Mouse (Mus musculus) frontal cortex, postnatal 36 days (tissue): ENCODE results near the gene Tmem205.

Experiments
- DNase-seq, 2 experiments: peaks; one replicate each; pipeline ENCODE4 v3.0.0; 2022; ENCODE audit warnings: low spot score in 2 of 2

Tmem205 gene

DNA sequence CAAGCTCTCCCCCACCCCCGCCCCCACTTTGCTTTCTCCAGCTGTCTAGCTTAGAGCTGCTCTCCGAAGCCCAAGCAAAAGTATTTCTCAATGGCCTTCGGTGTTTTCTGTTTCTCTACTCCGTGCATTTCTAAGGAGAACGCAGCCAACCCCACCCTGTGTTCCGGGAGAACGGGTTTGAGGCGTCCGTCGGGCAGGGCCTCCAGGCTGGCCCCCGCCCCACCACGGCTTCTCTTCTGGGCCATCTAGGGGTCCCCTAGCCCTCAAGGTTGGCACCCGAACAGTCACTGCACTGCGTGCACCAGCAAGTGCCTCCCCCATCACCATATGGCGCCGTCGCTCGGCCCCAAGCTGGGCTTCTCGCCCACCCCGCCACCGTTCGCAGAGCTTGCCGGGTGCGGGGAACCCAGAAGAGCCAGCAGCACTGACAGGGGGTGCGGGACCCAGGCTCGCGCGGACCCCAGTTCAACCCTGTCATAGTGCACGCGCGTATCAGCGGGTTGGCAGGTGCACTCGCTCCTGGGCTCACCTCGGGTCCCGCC is 9.8 kb downstream of the Tmem205 start:
- DNase-seq = peak; percentile 84 to 86

DNA sequence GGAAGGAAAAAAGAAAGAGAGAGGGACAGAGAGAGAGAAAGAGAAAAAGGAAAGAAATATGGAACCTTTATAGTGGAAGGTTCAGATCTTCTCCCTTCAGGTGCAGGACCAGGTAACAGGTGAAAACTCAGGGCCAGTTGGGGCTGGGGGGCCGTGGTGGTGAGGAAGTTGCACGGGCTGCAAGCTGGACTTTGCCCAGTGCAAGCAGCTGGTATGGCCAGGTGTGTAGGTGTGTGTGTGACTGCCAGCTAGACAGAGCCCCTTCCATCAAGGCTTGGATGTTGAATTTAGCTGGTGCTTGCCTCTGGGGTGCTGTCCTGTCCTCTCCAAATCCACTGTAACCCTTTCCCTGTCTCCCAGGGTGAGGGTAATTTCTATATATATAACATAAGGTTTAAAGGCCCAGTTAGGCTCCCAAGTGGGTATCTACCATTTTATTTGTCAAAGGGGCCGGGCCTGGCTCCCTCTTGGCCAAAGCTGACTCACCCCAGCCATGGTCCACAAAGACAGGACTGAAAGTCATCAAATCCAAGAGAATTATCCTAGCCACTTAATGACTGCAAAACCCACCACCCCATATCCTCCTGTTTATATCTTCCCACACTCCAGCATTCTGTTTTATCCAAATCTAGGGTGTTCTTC is 10.4 kb downstream of the Tmem205 start:
- peak in 1 of 2 experiments; percentile 38 for DNase-seq

DNA sequence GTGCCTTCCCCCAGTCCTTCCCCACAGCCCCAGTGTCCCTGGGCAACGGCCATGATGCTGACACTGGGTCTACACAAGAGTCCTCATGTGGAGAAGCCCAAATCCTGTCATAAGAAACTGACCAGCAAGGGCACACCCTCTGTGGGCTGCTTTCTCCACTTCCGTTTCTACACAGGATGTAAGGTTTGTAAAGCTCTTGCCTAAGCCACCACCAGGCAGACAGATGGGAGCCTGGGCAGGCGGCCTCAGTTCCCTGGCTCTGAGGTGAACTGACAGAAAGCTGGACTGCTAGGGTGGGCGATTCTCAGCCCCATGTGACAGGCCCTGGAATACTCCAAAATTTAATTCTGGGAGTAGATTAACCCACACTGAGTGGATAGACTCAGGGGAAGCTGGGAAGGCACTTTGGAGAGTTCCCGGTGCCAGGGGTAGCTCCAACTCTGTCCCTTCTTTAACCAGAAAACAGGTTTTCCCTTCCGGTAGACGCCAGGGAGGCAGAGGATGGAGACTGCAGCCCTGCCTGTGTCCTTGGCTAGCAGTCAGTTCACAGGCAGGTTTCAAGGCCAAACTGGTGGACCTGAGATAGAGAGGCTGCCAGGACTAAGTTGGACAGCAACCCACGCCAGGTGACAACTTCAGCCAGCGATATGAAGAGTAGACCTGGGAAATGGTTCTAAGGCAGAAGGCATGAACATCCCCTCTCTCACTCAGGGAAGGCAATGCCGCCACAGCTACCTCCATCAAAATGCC is 17.7 kb downstream of the Tmem205 start:
- DNase-seq = no peak

DNA sequence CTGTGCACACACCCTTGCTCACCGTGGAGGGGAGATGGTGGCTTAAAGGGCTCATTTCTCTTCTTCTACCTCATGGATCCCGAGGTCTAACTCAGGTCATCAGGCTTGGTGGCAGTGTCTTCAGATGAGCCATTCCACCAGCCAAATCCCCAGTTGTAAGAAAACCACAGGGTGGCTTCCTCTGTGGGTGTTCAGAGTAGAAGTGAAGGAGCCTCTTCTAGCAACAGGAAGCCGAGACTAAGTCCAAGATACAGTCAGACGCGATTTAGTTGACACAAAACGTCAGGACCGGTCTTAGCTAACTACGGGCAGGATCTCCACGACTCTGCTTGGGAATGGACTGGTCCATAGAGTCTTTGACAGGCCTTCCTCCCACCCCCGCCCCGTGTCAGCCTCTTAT is 19.1 kb downstream of the Tmem205 start:
- DNase-seq = no peak

DNA sequence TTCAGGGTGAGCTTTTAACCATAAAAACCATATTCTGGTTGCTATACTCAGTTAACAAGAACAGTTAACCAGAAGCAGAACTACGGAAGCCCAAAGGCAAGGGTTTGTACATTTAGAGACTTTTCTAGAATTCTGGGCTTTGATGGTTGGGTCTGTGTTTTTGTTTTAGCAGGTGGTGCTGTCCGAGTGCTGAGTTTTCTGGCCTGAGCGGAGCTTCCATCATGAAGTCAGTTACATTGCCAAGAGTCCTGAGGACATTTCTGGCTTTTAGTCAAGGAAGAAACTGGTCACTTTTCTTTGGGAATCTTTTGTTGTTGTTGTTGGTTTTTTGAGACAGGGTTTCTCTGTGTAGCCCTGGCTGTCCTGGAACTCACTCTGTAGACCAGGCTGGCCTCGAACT is 23.3 kb downstream of the Tmem205 start:
- no peak for DNase-seq

DNA sequence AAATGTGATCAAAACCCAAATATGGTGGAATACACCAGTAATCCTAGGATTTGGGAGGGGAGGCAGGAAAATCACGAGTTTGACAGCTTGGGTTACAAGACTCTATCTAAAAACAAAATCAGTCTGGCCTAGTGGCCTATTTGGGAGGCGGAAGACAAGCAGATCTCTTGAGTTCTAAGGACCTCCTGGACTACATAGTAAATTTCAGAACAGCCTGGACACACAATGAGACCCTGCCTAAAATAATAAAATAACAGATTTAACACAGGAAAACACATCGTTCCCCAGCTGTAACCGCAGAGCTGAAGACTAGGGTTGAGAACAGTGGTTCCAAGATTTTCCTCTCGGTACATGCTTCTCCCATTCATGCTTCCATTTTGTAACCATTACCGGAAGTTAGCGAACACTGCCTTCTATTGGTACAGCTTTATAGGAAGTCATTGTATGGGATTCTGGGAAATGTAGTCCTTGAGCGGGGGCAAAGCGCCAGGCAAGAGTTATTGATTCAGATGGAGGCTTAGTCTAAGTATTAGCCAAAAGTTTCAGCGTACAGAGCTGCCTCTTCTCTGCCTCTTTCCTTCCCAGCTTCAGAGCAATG is 26.0 kb downstream of the Tmem205 start:
- DNase-seq = peak; percentile 58 to 82

DNA sequence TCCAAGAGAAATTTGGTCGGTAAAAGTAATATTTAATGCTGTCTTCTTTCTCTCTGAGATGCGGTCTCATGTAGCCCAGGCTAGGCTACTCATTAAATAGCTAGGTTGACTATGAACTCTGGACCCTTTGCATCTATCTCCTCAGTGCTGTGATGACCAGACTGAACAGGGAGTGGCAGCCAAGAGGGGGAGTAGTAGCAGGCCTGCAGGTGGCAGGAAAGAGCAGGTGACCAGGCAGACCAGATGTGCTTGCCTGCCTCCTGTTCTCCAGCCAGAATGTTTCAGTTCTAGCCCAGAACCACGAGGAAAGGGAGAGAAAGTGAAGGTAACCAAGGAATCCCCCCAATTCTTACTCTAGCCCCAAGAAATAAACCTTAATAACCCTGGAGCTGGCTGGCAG is 38.1 kb downstream of the Tmem205 start:
- no peak for DNase-seq

DNA sequence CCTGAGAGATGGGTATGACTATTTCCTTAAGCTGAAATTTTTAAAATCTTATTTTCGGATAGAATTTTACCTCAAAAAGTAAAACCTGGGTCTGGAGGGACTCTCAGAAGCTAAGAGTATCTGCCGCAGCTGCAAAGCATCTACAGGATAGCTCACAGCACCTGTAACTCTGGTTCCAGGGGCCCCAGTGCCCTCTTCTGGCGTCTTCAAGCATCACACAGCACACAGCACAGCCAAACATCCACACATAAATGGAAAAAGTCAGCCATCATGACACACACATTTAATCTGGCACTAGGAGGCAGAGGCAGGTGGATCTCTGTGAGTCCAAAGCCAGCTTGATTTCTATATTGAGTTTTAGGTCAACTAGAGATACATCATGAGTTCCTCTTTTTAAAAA is 50.8 kb downstream of the Tmem205 start:
- no peak for DNase-seq

DNA sequence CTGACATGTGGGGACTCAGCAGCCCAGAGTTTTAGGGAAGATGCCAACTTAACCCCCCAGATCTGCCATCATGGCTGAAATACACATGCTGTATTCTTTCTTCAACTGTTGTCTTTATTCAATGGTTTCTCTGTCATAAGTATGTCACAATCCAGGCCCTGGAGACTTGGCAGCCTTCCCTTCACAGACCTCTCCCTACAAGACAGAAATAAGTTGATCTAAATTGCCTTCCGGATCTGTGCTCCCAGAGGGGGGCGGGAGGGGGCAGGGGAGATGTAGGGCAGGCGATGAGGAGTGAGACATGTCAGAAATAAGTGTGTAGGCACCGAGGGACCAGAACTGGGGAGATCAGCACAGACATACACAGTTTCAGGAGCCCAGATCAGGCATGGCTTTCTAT is 55.2 kb downstream of the Tmem205 start:
- DNase-seq = no peak
